Mouse (Mus musculus) kidney, postnatal 0 days (tissue): Measurements from ENCODE around the gene Rnf4. TPM values are rescaled to one million over a fixed set of nuclear protein-coding genes. Genes with fewer than 3 reads are reported as not detected.

Experiments
- ATAC-seq: fragments of 200-750 bp; cut with Nextera tagmentation; replicated peaks from 2 replicates; pipeline ENCODE4 v1.8.0; 2017; ENCODE audit warnings: low read depth, moderate number of reproducible peaks, moderate TSS enrichment, moderate library complexity; ENCODE audit not compliant: low FRiP score
- DNase-seq: peaks from one replicate; pipeline ENCODE4 v3.0.0-alpha.2; 2016; ENCODE audit warnings: low spot score
- H3K27ac ChIP-seq: fragments of 300-500 bp; sonication (generic); 2 replicates; pipeline ENCODE4 v1.5.1; 2014; ENCODE audit warnings: mild to moderate bottlenecking
- H3K27me3 ChIP-seq: fragments of 300-500 bp; sonication (generic); 2 replicates; pipeline ENCODE4 v1.6.1; 2014; ENCODE audit warnings: low read length, mixed read lengths; ENCODE audit not compliant: insufficient read depth
- H3K36me3 ChIP-seq: fragments of 300-500 bp; sonication (generic); 2 replicates; pipeline ENCODE4 v1.6.1; 2014; ENCODE audit warnings: low read length, mixed read lengths; ENCODE audit not compliant: insufficient read depth
- H3K4me1 ChIP-seq: fragments of 300-500 bp; sonication (generic); replicated peaks from 2 replicates; pipeline ENCODE4 v1.6.1; 2014; ENCODE audit warnings: antibody characterized with exemption, low read length, mixed read lengths; ENCODE audit not compliant: insufficient read depth
- H3K4me2 ChIP-seq: fragments of 300-500 bp; sonication (generic); 2 replicates; pipeline ENCODE4 v1.6.1; 2014; ENCODE audit warnings: mild to moderate bottlenecking, low read length, moderate library complexity, mixed read lengths
- H3K4me3 ChIP-seq: fragments of 300-500 bp; sonication (generic); replicated peaks from 2 replicates; pipeline ENCODE4 v1.5.1; 2014; ENCODE audit warnings: low read depth, low read length
- H3K9ac ChIP-seq: fragments of 300-500 bp; sonication (generic); 2 replicates; pipeline ENCODE4 v1.6.1; 2014; ENCODE audit warnings: low read depth, low read length
- H3K9me3 ChIP-seq: fragments of 300-500 bp; sonication (generic); replicated peaks from 2 replicates; pipeline ENCODE4 v1.6.1; 2016; ENCODE audit warnings: low read length, inconsistent platforms, mixed read lengths
- CTCF ChIP-seq: IDR thresholded peaks from 2 replicates; pipeline ENCODE4 v1.5.1; 2016; ENCODE audit warnings: antibody characterized with exemption, low read depth, mild to moderate bottlenecking, moderate library complexity
- WGBS: fragments of 180-500 bp; shearing (Covaris S2); extraction: QIAGEN DNeasy Blood & Tissue Kit; methylation state at CpG from one replicate; pipeline ENCODE4 v1.1.7; 2014; 5-methylcytosine and 5-hydroxymethylcytosine counted together
- polyA plus RNA-seq: library from polyadenylated mRNA; unstranded; fragments of >200 nt; fragmentation: Nextera tagmentation; extraction: Ambion mirVana; gene quantifications from 2 replicates; pipeline ENCODE4 v1.2.1, GENCODE M21; 2015

Gene Rnf4
- polyA plus RNA-seq, 1 experiment from 2014 or later, result 118 TPM

GRCm38 (mm10) chr5:34395850-34396540 lies 59.9 kb downstream of the Rnf4 start:
- TF ChIP-seq CTCF, result no peak
- H3K4me3 ChIP-seq, result no peak overlapping the region
- H3K9ac ChIP-seq, result no peak overlapping the region
- H3K36me3 ChIP-seq, result no peaks in the 10 kb centered on the region
- H3K27me3 ChIP-seq, result no peaks in the 10 kb centered on the region
- no peak overlapping the region for H3K27ac ChIP-seq
- H3K4me2 ChIP-seq, result no peak overlapping the region
- WGBS, result 90% methylated on average over 2 of the region's 2 CpGs
- no peaks in the 10 kb centered on the region for H3K4me1 ChIP-seq
- no peak for DNase-seq
- no peaks in the 10 kb centered on the region for H3K9me3 ChIP-seq
- no peak for ATAC-seq

DNA sequence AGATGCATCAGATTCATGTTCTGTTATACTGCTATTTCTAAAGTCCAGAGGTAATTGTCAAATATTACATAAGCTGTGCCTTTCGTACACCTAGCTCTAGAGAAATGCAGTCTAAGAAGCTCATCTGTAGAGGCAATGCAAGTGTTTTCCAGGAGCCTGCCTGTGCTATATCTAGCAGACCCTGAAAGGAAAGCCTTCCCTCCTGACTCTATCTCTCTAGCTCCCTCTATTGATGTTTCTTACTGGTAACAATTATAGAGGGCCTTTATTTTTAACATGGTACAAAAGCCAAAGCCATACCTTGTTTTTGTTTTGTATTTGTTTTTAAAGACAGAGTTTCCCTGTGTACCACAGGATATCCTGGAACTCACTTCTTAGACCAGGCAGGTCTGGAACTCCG lies 61.8 kb downstream of the Rnf4 start:
- ATAC-seq, result no peak
- Histone ChIP-seq H3K4me2 (no peak overlapping the region), H3K4me1 (no peaks in the 10 kb centered on the region), H3K9ac (no peak overlapping the region), H3K4me3 (no peak overlapping the region), H3K9me3 (no peaks in the 10 kb centered on the region), H3K36me3 (no peaks in the 10 kb centered on the region), H3K27me3 (no peaks in the 10 kb centered on the region), H3K27ac (no peak overlapping the region)
- WGBS, result 91% methylated on average over 2 of the region's 2 CpGs
- peak; percentile 36 for DNase-seq
- TF ChIP-seq CTCF, result peak; percentile 28; the same call in 1 of the 2 replicates

GRCm38 (mm10) chr5:34398326-34398725 lies 62.2 kb downstream of the Rnf4 start:
- Histone ChIP-seq H3K36me3 (no peaks in the 10 kb centered on the region), H3K9ac (no peak overlapping the region), H3K27ac (no peak overlapping the region), H3K4me1 (no peaks in the 10 kb centered on the region), H3K9me3 (no peaks in the 10 kb centered on the region), H3K4me2 (no peak overlapping the region), H3K4me3 (no peak overlapping the region), H3K27me3 (no peaks in the 10 kb centered on the region)
- DNase-seq (no peak), ATAC-seq (no peak)
- TF ChIP-seq CTCF, result no peak
- 69% methylated on average over 1 of the region's 1 CpGs for WGBS

Other genes with a start within 250 kb of the Rnf4 start
- gene Poln, start 166.8 kb upstream of the Rnf4 start, polyA plus RNA-seq, result 0.23 and 0.55 TPM in 2 replicates
- 22.3 and 25.7 TPM in 2 replicates for gene Haus3, start 166.8 kb upstream of the Rnf4 start, polyA plus RNA-seq
- gene Mxd4, start 148.6 kb upstream of the Rnf4 start, polyA plus RNA-seq, result 34.6 and 35.7 TPM in 2 replicates
- gene Zfyve28, start 47.8 kb upstream of the Rnf4 start, polyA plus RNA-seq, result 0.08 and 0.14 TPM in 2 replicates
- not detected in 2 replicates for gene Cfap99, start 47.7 kb upstream of the Rnf4 start, polyA plus RNA-seq
- 6.8 and 6.9 TPM in 2 replicates for gene Fam193a, start 33.6 kb downstream of the Rnf4 start, polyA plus RNA-seq
- gene Tnip2, start 177.7 kb downstream of the Rnf4 start, polyA plus RNA-seq, result 16.5 and 17.6 TPM in 2 replicates
- 6.2 and 8.9 TPM in 2 replicates for gene Sh3bp2, start 189.5 kb downstream of the Rnf4 start, polyA plus RNA-seq
- 130 and 143 TPM in 2 replicates for gene Add1, start 237.4 kb downstream of the Rnf4 start, polyA plus RNA-seq